Mouse (Mus musculus) midbrain, embryonic 16.5 days (tissue): ENCODE measurements around the gene Fmnl2. TPM values are rescaled to one million over a fixed set of nuclear protein-coding genes. Genes with fewer than 3 reads are reported as not detected.
A peak's percentile ranks its signal among the peaks of the same experiment; 100 is the strongest.

Source experiments
- ATAC-seq: fragments of 200-750 bp; cut with Nextera tagmentation; 2 replicates; pipeline ENCODE4 v1.8.0; 2017; ENCODE audit warnings: moderate TSS enrichment
- H3K27ac ChIP-seq: fragments of 300-500 bp; sonication (generic); 2 replicates; pipeline ENCODE4 v1.5.1; 2014; ENCODE audit warnings: mild to moderate bottlenecking, low read length, mixed read lengths
- H3K27me3 ChIP-seq: fragments of 300-500 bp; sonication (generic); 2 replicates; pipeline ENCODE4 v1.6.1; 2014; ENCODE audit warnings: low read depth, low read length, mixed read lengths; ENCODE audit not compliant: control insufficient read depth, insufficient read depth
- H3K36me3 ChIP-seq: fragments of 300-500 bp; sonication (generic); 2 replicates; pipeline ENCODE4 v1.6.1; 2014; ENCODE audit warnings: mild to moderate bottlenecking, low read length, moderate library complexity, mixed read lengths; ENCODE audit not compliant: control insufficient read depth, insufficient read depth
- H3K4me1 ChIP-seq: fragments of 300-500 bp; sonication (generic); 2 replicates; pipeline ENCODE4 v1.6.1; 2014; ENCODE audit warnings: mild to moderate bottlenecking, low read length, mixed read lengths; ENCODE audit not compliant: control insufficient read depth, insufficient read depth
- H3K4me2 ChIP-seq: fragments of 300-500 bp; sonication (generic); 2 replicates; pipeline ENCODE4 v1.6.1; 2014; ENCODE audit warnings: mild to moderate bottlenecking, low read length, mixed read lengths
- H3K4me3 ChIP-seq: fragments of 300-500 bp; sonication (generic); 2 replicates; pipeline ENCODE4 v1.5.1; 2014; ENCODE audit warnings: low read depth, mild to moderate bottlenecking, low read length, moderate library complexity, mixed read lengths
- H3K9ac ChIP-seq: fragments of 300-500 bp; sonication (generic); 2 replicates; pipeline ENCODE4 v1.6.1; 2014; ENCODE audit warnings: low read depth, low read length, mixed read lengths
- H3K9me3 ChIP-seq: fragments of 300-500 bp; sonication (generic); replicated peaks from 2 replicates; pipeline ENCODE4 v1.6.1; 2014; ENCODE audit warnings: mild to moderate bottlenecking, low read length, mixed read lengths; ENCODE audit not compliant: control insufficient read depth, poor library complexity, severe bottlenecking
- WGBS: fragments of 180-500 bp; shearing (Covaris S2); extraction: QIAGEN DNeasy Blood & Tissue Kit; methylation state at CpG from one replicate; pipeline ENCODE4 v1.1.7; 2014; 5-methylcytosine and 5-hydroxymethylcytosine counted together
- polyA plus RNA-seq: library from polyadenylated mRNA; unstranded; fragments of >200 nt; fragmentation: Nextera tagmentation; extraction: Ambion mirVana; gene quantifications from 2 replicates; pipeline ENCODE4 v1.2.1, GENCODE M21; 2015

Fmnl2 gene
- polyA plus RNA-seq, 1 experiment from 2014 or later: 7.6 TPM

GRCm38 (mm10) chr2:52950226-52950625 is 92.6 kb downstream of the Fmnl2 start:
- Histone ChIP-seq H3K9me3 (no peaks in the 10 kb centered on the region), H3K27me3 (no peaks in the 10 kb centered on the region), H3K4me3 (no peak overlapping the region), H3K4me2 (no peak overlapping the region), H3K9ac (no peak overlapping the region), H3K36me3 (no peaks in the 10 kb centered on the region), H3K27ac (no peak overlapping the region), H3K4me1 (peaks cover 18% of the 10 kb centered on the region)
- 93% methylated on average over 4 of the region's 4 CpGs for WGBS
- ATAC-seq: no peak

GRCm38 (mm10) chr2:52952202-52952730 is 94.6 kb downstream of the Fmnl2 start:
- Histone ChIP-seq H3K9ac (no peak overlapping the region), H3K27me3 (no peaks in the 10 kb centered on the region), H3K36me3 (no peaks in the 10 kb centered on the region), H3K4me1 (0 out of 2 replicates have a peak, but pooled peaks cover 2% of the 10 kb centered on the region), H3K27ac (no peak overlapping the region), H3K4me2 (no peak overlapping the region), H3K4me3 (no peak overlapping the region), H3K9me3 (no peaks in the 10 kb centered on the region)
- 83% methylated on average over 6 of the region's 6 CpGs for WGBS
- no peak for ATAC-seq

GRCm38 (mm10) chr2:52955090-52955489 is 97.4 kb downstream of the Fmnl2 start:
- WGBS: 81% methylated on average over 8 of the region's 8 CpGs
- Histone ChIP-seq H3K4me1 (peaks cover 23% of the 10 kb centered on the region), H3K9me3 (no peaks in the 10 kb centered on the region), H3K4me3 (no peak overlapping the region), H3K36me3 (no peaks in the 10 kb centered on the region), H3K27me3 (no peaks in the 10 kb centered on the region), H3K9ac (no peak overlapping the region), H3K4me2 (no peak overlapping the region), H3K27ac (no peak overlapping the region)
- no peak for ATAC-seq

- Histone ChIP-seq H3K4me1 (peaks cover 25% of the 10 kb centered on the region), H3K27ac (no peak overlapping the region), H3K9me3 (no peaks in the 10 kb centered on the region), H3K36me3 (no peaks in the 10 kb centered on the region), H3K9ac (no peak overlapping the region), H3K4me3 (no peak overlapping the region), H3K4me2 (no peak overlapping the region), H3K27me3 (no peaks in the 10 kb centered on the region)
- 92% methylated on average over 10 of the region's 10 CpGs for WGBS
- ATAC-seq: no peak
Measured at GRCm38 (mm10) chr2:52955831-52956230, 98.2 kb downstream of the Fmnl2 start.

- peak; percentile 37 for ATAC-seq
- peak overlapping the region; percentile 9 for H3K27ac ChIP-seq
- WGBS: 19% methylated on average over 8 of the region's 8 CpGs
Measured at GRCm38 (mm10) chr2:52957771-52958534, 100.3 kb downstream of the Fmnl2 start.

GRCm38 (mm10) chr2:52958535-52959290 is 101.1 kb downstream of the Fmnl2 start:
- Histone ChIP-seq H3K4me3 (no peak overlapping the region; the same call in 1 of the 2 replicates), H3K4me1 (peaks cover 27% of the 10 kb centered on the region), H3K9ac (peak overlapping the region; percentile 49), H3K27me3 (no peaks in the 10 kb centered on the region), H3K36me3 (no peaks in the 10 kb centered on the region), H3K9me3 (no peaks in the 10 kb centered on the region), H3K4me2 (peak overlapping the region; percentile 50), H3K27ac (peak overlapping the region; percentile 9)
- ATAC-seq: peak; percentile 81
- WGBS: 2% methylated on average over 15 of the region's 15 CpGs

More at GRCm38 (mm10) chr2:52957771-52958534, 100.3 kb downstream of the Fmnl2 start:
- no peak overlapping the region for H3K4me3 ChIP-seq
- H3K9ac ChIP-seq: no peak overlapping the region
- H3K27me3 ChIP-seq: no peaks in the 10 kb centered on the region
- no peaks in the 10 kb centered on the region for H3K36me3 ChIP-seq
- H3K9me3 ChIP-seq: no peaks in the 10 kb centered on the region
- no peak overlapping the region for H3K4me2 ChIP-seq
- H3K4me1 ChIP-seq: peaks cover 25% of the 10 kb centered on the region

- Histone ChIP-seq H3K4me2 (peak overlapping the region; percentile 50), H3K27me3 (no peaks in the 10 kb centered on the region), H3K36me3 (no peaks in the 10 kb centered on the region), H3K4me3 (no peak overlapping the region; the same call in 1 of the 2 replicates), H3K9me3 (no peaks in the 10 kb centered on the region), H3K4me1 (peaks cover 31% of the 10 kb centered on the region), H3K27ac (no peak overlapping the region; the same call in 1 of the 2 replicates), H3K9ac (peak overlapping the region; percentile 49)
- ATAC-seq: no peak
Measured at GRCm38 (mm10) chr2:52959291-52959621, 101.6 kb downstream of the Fmnl2 start.

GRCm38 (mm10) chr2:52959982-52960381 is 102.3 kb downstream of the Fmnl2 start:
- Histone ChIP-seq H3K27ac (peak overlapping the region; percentile 6; the same call in 1 of the 2 replicates), H3K4me1 (peaks cover 34% of the 10 kb centered on the region), H3K4me3 (no peak overlapping the region), H3K36me3 (no peaks in the 10 kb centered on the region), H3K9me3 (no peaks in the 10 kb centered on the region), H3K4me2 (no peak overlapping the region), H3K27me3 (no peaks in the 10 kb centered on the region), H3K9ac (no peak overlapping the region)
- 51% methylated on average over 3 of the region's 3 CpGs for WGBS
- no peak for ATAC-seq

- no peak for ATAC-seq
- Histone ChIP-seq H3K4me2 (no peak overlapping the region), H3K36me3 (no peaks in the 10 kb centered on the region), H3K27ac (no peak overlapping the region), H3K4me3 (no peak overlapping the region), H3K27me3 (no peaks in the 10 kb centered on the region), H3K9me3 (no peaks in the 10 kb centered on the region), H3K9ac (no peak overlapping the region), H3K4me1 (peaks cover 34% of the 10 kb centered on the region)
- 63% methylated on average over 2 of the region's 2 CpGs for WGBS
Measured at GRCm38 (mm10) chr2:52960697-52961096, 103.0 kb downstream of the Fmnl2 start.
